Mouse (Mus musculus) layer of hippocampus, adult 2 months (tissue): ENCODE measurements around the gene Nrxn2. TPM values are rescaled to one million over a fixed set of nuclear protein-coding genes. Genes with fewer than 3 reads are reported as not detected.

ENCODE experiments used
- DNase-seq, 2 experiments: peaks; one replicate each; pipeline ENCODE4 v3.0.0; 2022; ENCODE audit warnings: low spot score in 2 of 2
- H3K27ac ChIP-seq: fragments of 200-600 bp; 2 replicates; pipeline ENCODE4 v1.8.1; 2022
- H3K4me3 ChIP-seq: fragments of 200-600 bp; 2 replicates; pipeline ENCODE4 v1.8.1; 2022; ENCODE audit warnings: mild to moderate bottlenecking
- CTCF ChIP-seq: fragments of 200-600 bp; conservative IDR thresholded peaks from 2 replicates; pipeline ENCODE4 v1.8.1; 2022; ENCODE audit warnings: antibody characterized with exemption, mild to moderate bottlenecking, moderate library complexity
- total RNA-seq, 2 experiments: library from RNA; stranded (reverse); gene quantifications; 2 replicates each; pipeline ENCODE4 v1.2.3; 2021

Gene Nrxn2
- total RNA-seq, 2 experiments from 2014 or later, result 405 to 437 TPM

DNA sequence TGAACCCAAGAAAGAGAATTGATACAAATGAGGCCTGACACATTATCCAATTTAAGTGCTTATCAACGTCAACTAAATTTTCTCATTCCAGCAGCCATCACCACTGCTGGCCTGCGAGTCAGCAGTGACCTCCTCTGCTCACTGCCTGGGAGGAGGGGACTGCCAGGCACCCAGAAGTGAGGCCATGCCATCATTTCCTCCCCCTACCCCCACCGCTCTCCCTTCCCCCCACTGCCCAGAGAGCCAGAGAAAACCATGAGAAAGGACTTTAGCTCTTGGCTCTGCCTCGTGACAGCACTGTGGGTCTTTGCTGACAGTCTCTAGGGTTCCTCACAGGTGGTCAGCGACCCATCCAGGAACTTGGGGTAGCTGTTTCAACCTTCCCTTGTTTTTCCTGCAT, 56.6 kb downstream of the Nrxn2 start:
- peak overlapping the region; percentile 61; the same call in 1 of the 2 replicates for H3K27ac ChIP-seq
- H3K4me3 ChIP-seq, result no peak overlapping the region
- DNase-seq, result no peak
- no peak for TF ChIP-seq CTCF

DNA sequence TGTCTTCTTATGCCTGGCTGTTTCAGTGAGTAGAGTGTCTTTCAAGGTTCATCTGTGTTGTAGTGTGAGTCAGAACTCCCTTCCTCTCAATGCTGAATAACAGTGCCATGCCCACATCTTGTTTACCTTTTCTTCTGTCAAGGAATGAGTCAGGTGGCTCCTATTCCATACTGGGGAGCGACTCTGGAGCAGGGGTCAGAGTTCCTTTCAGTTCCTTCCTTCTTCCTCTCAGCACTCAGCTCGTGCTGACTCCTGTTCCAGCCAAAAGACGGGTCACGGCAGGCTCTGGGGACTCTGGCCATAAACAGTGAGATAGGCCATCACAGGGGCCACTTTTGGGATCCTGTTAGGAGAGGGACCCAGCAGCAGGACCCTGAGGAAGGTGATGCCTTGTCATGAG, 58.5 kb downstream of the Nrxn2 start:
- no peak for DNase-seq
- no peak for TF ChIP-seq CTCF
- Histone ChIP-seq H3K4me3 (no peak overlapping the region), H3K27ac (no peak overlapping the region)

DNA sequence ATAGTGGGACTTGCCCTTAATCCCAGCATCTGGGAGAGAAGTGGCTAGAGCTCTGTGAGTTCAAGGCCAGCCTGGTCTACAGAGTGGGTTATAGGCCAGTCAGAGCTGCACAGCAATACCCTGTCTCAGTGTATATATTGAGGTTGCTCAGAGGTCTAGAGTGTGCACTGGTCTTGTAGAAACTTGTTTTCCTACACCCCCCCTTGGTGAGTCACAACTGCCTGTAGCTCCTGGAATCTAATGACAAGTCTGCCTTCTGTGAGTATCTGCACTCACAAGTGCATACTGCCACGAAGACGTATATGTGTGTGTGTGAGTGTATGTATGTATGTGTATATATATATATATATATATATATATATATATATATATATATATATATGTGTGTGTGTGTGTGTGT, 60.0 kb downstream of the Nrxn2 start:
- Histone ChIP-seq H3K4me3 (no peak overlapping the region), H3K27ac (no peak overlapping the region)
- no peak for DNase-seq
- TF ChIP-seq CTCF, result no peak

DNA sequence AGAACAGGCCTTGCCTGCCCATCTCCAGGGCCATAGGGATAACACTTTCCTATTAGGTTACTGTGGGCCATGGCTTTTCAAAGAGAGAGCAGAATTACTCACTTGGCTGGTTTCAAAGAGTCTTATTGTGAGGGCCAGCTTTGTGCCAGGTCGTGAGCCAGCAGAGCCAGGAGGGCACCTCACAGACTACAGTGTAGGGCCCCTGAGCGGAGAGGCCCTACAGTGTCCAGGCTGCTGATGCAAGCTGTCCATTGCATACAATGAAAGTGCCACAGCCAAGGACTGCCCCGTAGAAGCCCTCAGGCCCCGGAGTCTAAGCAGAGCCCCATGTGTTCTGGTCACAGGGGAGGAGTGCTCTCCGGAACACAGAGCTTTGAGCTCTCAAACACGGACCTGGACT, 64.4 kb downstream of the Nrxn2 start:
- no peak for TF ChIP-seq CTCF
- H3K4me3 ChIP-seq, result no peak overlapping the region
- DNase-seq, result no peak
- H3K27ac ChIP-seq, result peak overlapping the region; percentile 11; the same call in 1 of the 2 replicates

DNA sequence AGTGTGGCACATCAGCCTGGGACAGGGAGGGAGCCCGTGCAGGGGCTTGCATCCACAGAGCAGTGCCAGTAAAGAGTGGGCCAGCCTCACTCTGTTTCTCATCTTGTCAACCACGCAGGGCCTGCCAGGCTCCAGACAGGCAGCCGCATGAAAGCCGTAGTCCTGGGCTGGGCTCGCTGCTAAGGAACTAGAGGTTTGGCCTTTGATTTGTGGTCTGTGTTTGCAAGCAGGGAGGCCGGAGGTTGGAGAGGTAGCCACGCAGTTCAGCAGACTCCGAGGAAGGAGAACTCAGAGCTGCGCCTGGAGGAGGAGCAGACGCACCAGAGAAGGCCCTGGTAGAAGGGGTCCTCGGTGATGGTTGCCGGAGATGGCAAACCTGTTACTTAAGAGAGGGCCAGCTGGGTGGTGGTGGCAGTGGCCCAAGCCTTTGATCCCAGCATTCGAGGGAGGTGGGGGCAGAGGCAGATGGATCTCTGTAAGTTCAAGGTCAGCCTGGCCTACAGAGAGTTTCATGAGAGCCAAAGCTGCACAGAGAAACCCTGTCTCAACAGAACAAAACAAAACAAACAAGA, 66.6 kb downstream of the Nrxn2 start:
- no peak for TF ChIP-seq CTCF
- DNase-seq, result no peak
- Histone ChIP-seq H3K4me3 (no peak overlapping the region), H3K27ac (no peak overlapping the region)

DNA sequence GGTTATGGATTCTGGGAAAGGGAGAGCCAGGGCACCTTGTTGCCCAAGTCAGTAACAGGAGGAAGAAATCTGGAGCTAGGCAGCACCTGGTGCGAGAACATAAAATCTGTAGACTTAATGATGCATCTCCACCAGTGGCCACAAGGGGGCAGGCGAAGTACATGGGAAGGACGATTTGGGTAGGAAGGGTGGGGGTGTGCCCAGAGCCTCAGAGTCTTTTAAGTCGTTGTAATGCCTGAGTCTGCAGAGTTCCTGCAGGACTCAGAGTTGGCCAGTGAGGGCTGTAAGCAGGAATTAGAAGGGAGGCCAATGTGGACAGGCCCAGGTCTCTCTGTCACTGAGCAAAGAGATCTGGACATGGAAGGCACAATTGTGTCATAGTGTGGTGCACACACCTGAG, 70.5 kb downstream of the Nrxn2 start:
- H3K4me3 ChIP-seq, result no peak overlapping the region
- no peak overlapping the region for H3K27ac ChIP-seq
- TF ChIP-seq CTCF, result peak; percentile 99
- peak; percentile 89 to 91 for DNase-seq

DNA sequence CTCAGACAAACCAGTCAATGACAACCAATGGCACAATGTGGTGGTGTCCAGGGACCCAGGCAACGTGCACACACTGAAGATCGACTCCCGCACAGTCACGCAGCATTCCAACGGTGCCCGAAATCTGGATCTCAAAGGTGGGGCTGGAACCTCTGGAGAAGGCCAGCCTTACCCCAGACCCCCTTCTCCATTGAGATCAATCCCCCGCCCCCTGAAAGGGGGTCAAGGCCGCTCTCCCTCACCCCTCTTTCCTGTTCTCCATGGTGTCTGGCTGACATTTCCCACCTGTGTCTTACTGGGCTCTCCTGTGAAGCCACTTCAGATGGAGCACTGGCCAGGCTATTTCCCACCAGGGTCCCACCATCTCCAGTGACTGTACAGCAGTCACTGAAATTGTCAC, 73.0 kb downstream of the Nrxn2 start:
- DNase-seq, result no peak
- no peak for TF ChIP-seq CTCF
- peak overlapping the region; percentile 28; the same call in 1 of the 2 replicates for H3K27ac ChIP-seq
- H3K4me3 ChIP-seq, result no peak overlapping the region

DNA sequence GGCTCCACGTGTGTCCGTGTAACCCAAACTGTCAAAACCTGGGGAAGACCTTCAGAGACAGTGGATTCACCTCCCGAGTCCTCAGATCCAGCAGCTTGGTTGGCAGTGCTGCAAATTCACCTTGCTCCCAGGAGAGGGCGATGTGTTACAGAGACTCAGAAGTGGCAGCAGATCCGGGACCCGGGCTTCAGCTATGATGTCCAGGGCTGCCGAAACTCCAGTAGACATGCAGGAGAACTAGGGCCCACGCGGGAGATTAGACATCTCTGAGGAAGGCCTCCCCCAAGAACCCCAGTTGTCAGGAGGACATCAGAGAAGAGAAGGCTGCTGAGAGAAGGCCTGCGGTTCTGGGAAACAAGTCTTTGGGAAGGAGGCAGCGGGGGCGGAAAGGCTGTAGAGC, 73.6 kb downstream of the Nrxn2 start:
- DNase-seq, result peak; percentile 79 to 80
- Histone ChIP-seq H3K4me3 (no peak overlapping the region; the same call in 1 of the 2 replicates), H3K27ac (peak overlapping the region; percentile 28)
- TF ChIP-seq CTCF, result peak; percentile 94

DNA sequence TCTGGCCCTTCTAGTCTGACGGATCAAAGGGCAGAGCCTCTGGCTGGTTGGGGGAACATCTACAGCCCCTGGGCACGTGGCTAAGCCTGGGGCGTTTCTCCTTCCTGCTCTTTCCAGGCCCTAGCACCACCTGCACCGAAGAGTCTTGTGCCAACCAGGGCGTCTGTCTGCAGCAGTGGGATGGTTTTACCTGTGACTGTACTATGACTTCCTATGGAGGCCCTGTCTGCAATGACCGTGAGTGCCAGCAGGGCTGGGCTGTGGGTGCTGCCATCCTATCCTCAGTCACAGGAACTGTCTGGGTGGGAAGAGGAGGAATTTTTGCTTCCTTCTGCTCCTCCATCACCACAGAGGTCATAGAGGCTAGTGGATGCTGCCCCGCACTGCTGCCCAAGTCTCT, 74.7 kb downstream of the Nrxn2 start:
- H3K27ac ChIP-seq, result no peak overlapping the region
- no peak for DNase-seq
- peak; percentile 28 for TF ChIP-seq CTCF
- H3K4me3 ChIP-seq, result no peak overlapping the region

DNA sequence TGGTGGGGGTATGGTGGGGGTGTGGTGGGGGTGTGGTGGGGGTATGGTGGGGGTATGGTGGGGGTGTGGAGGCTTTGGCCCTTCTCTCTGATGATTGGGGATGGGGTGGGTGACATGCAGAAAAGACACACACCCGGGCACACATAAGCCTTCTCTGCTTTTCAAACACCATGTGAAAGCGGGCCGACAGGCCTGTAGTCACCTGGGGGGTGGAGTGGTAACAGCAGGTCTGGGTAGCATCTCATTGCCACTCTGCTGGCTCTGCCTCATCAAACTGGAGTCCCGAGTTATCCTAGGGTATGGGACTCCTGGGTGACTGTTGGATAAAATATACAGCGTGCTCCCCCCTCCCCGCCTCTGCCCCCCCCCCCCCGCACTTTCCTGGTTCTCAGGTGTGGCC, 75.5 kb downstream of the Nrxn2 start:
- no peak for TF ChIP-seq CTCF
- H3K4me3 ChIP-seq, result no peak overlapping the region
- no peak overlapping the region for H3K27ac ChIP-seq
- DNase-seq, result no peak

DNA sequence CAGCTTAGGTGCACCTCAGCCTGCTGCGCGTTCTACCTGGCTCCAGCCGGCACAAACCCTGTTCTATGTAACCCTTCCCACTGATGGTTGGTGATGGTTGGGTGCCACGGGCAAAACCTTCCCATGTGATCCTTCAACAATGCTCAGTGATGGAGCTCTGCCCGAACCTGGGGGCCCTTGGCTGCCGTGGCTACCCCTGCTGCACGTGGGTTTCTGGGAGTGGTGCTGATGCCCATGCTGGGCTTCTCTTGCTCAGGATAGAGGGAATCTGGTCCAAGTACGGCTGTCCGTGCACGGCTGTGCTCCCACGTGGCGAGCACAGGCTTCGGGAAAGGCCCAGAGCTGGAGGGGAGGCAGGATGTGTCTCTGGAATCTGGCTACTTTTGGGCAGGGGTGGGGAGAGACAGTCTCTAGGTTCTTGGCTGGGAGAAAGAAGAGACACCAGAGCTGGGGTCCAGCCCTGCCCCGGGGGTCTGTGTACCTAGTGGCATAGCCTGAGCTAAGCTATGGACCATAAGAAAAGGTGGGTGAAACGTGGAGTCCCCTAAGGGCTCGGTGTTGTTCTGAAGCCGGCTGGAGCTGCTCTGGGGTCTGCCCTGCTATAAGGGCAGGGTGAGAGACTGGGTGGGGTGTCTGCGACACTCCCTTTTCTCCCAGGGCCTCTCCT, 76.1 kb downstream of the Nrxn2 start:
- DNase-seq, result no peak
- H3K4me3 ChIP-seq, result no peak overlapping the region
- no peak for TF ChIP-seq CTCF
- H3K27ac ChIP-seq, result no peak overlapping the region

DNA sequence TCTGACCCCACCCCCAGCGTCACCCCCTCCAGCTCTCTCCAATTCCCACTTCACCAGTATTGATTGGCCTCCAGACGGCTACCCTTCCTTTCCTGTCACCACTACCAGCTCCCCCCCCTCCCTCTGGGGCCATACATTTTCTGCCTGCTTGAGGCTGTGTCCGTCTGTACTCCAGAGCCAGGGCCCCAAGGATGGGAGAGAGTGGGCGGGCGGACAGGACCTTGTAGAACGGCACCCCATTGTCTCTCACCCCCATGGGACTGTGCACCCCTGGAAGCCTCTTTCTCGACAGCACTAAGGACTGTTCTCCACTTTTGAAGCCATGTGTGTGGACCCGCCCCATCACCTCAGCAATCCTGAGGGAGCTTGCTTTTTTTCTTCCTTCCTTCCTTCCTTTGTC, 77.2 kb downstream of the Nrxn2 start:
- no peak overlapping the region for H3K27ac ChIP-seq
- DNase-seq, result no peak
- no peak overlapping the region for H3K4me3 ChIP-seq
- no peak for TF ChIP-seq CTCF

DNA sequence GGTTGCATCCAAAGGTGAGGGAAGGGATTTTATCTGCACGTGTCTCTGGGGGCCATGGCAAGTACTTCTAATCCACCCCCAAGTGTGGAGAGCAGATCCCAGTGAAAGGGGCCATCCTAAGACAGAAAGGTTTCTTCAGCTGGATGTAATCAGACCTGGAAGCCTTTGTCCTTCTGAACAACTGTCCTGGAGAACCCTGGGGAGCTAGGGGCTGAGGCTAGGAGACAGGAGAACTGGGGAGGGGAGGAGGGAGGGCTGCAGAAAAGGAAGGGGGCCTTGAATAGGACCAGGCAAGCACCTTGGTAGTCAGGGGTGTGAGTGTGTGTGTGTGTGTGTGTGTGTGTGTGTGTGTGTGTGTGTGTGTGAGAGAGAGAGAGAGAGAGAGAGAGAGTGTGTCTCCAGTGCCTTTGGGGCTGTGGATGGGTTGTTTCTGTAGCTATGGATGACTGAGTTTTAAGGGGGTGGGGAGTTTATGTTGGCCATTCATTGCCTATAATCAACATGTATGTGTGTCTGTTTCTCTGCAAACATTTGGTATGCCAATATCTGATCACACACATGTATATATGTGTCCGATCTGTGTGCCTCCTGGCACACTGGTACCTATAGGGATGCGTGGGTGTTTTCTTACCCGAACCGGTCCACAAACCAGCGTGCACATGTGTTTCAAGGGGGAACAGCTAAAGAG, 78.1 kb downstream of the Nrxn2 start:
- Histone ChIP-seq H3K4me3 (peak overlapping the region; percentile 89), H3K27ac (peak overlapping the region; percentile 95)
- DNase-seq, result no peak
- TF ChIP-seq CTCF, result no peak
